Mouse (Mus musculus) kidney, embryonic 15.5 days (tissue): Measurements from ENCODE around the gene Arrb1. TPM values are rescaled to one million over a fixed set of nuclear protein-coding genes. Genes with fewer than 3 reads are reported as not detected.

ENCODE experiments used
- ATAC-seq: fragments of 200-750 bp; cut with Nextera tagmentation; replicated peaks from 2 replicates; pipeline ENCODE4 v1.8.0; 2017; ENCODE audit warnings: moderate TSS enrichment; ENCODE audit not compliant: low FRiP score
- H3K27ac ChIP-seq: fragments of 300-500 bp; sonication (generic); 2 replicates; pipeline ENCODE4 v1.5.1; 2015; ENCODE audit warnings: mild to moderate bottlenecking, inconsistent platforms
- H3K27me3 ChIP-seq: fragments of 300-500 bp; sonication (generic); 2 replicates; pipeline ENCODE4 v1.6.1; 2015; ENCODE audit warnings: inconsistent platforms
- H3K36me3 ChIP-seq: fragments of 300-500 bp; sonication (generic); 2 replicates; pipeline ENCODE4 v1.6.1; 2015; ENCODE audit warnings: inconsistent platforms
- H3K4me1 ChIP-seq: fragments of 300-500 bp; sonication (generic); 2 replicates; pipeline ENCODE4 v1.6.1; 2015; ENCODE audit warnings: inconsistent platforms
- H3K4me2 ChIP-seq: fragments of 300-500 bp; sonication (generic); 2 replicates; pipeline ENCODE4 v1.6.1; 2015; ENCODE audit warnings: moderate library complexity, mild to moderate bottlenecking, inconsistent platforms
- H3K4me3 ChIP-seq: fragments of 300-500 bp; sonication (generic); replicated peaks from 2 replicates; pipeline ENCODE4 v1.5.1; 2015; ENCODE audit warnings: mild to moderate bottlenecking, inconsistent platforms
- H3K9ac ChIP-seq: fragments of 300-500 bp; sonication (generic); 2 replicates; pipeline ENCODE4 v1.6.1; 2015; ENCODE audit warnings: mild to moderate bottlenecking, inconsistent platforms
- H3K9me3 ChIP-seq: fragments of 300-500 bp; sonication (generic); replicated peaks from 2 replicates; pipeline ENCODE4 v1.6.1; 2016; ENCODE audit warnings: inconsistent platforms
- WGBS: fragments of 180-500 bp; shearing (Covaris S2); methylation state at CpG from one replicate; pipeline ENCODE4 v1.1.7; 2015; ENCODE audit warnings: mixed read lengths; 5-methylcytosine and 5-hydroxymethylcytosine counted together
- polyA plus RNA-seq: library from polyadenylated mRNA; unstranded; fragments of >200 nt; fragmentation: Nextera tagmentation; extraction: Ambion mirVana; gene quantifications from 2 replicates; pipeline ENCODE4 v1.2.1, GENCODE M21; 2015

The Arrb1 gene
- polyA plus RNA-seq, 1 experiment from 2014 or later, result 11.7 TPM

- H3K9ac ChIP-seq, result no peak overlapping the region
- no peaks in the 10 kb centered on the region for H3K27me3 ChIP-seq
- H3K4me1 ChIP-seq, result peaks cover 62% of the 10 kb centered on the region
- no peaks in the 10 kb centered on the region for H3K36me3 ChIP-seq
- H3K27ac ChIP-seq, result peak overlapping the region; percentile 60
- WGBS, result 65% methylated on average over 2 of the region's 2 CpGs
- ATAC-seq, result no peak
- peak overlapping the region; percentile 19; the same call in 1 of the 2 replicates for H3K4me2 ChIP-seq
- no peak overlapping the region for H3K4me3 ChIP-seq
- no peaks in the 10 kb centered on the region for H3K9me3 ChIP-seq
Measured at GRCm38 (mm10) chr7:99540016-99540415, 4.8 kb downstream of the Arrb1 start.

GRCm38 (mm10) chr7:99541204-99541603 lies 5.9 kb downstream of the Arrb1 start:
- no peaks in the 10 kb centered on the region for H3K27me3 ChIP-seq
- no peak for ATAC-seq
- H3K4me3 ChIP-seq, result no peak overlapping the region
- no peak overlapping the region for H3K4me2 ChIP-seq
- peaks cover 67% of the 10 kb centered on the region for H3K4me1 ChIP-seq
- H3K9ac ChIP-seq, result no peak overlapping the region
- no peaks in the 10 kb centered on the region for H3K36me3 ChIP-seq
- H3K27ac ChIP-seq, result no peak overlapping the region
- 45% methylated on average over 5 of the region's 5 CpGs for WGBS
- H3K9me3 ChIP-seq, result no peaks in the 10 kb centered on the region

GRCm38 (mm10) chr7:99544272-99544671 lies 9.0 kb downstream of the Arrb1 start:
- H3K4me1 ChIP-seq, result peaks cover 55% of the 10 kb centered on the region
- H3K27ac ChIP-seq, result no peak overlapping the region
- ATAC-seq, result no peak
- no peaks in the 10 kb centered on the region for H3K9me3 ChIP-seq
- H3K4me2 ChIP-seq, result no peak overlapping the region
- H3K4me3 ChIP-seq, result no peak overlapping the region
- no peaks in the 10 kb centered on the region for H3K27me3 ChIP-seq
- H3K36me3 ChIP-seq, result no peaks in the 10 kb centered on the region
- WGBS, result 71% methylated on average over 6 of the region's 6 CpGs
- no peak overlapping the region for H3K9ac ChIP-seq

- H3K9ac ChIP-seq, result no peak overlapping the region
- ATAC-seq, result peak; percentile 76
- H3K4me3 ChIP-seq, result no peak overlapping the region
- H3K36me3 ChIP-seq, result no peaks in the 10 kb centered on the region
- no peak overlapping the region for H3K4me2 ChIP-seq
- WGBS, result 27% methylated on average over 10 of the region's 10 CpGs
- peaks cover 38% of the 10 kb centered on the region for H3K4me1 ChIP-seq
- peak overlapping the region; percentile 89 for H3K27ac ChIP-seq
- H3K9me3 ChIP-seq, result no peaks in the 10 kb centered on the region
- H3K27me3 ChIP-seq, result no peaks in the 10 kb centered on the region
Measured at GRCm38 (mm10) chr7:99545885-99546745, 10.8 kb downstream of the Arrb1 start.

GRCm38 (mm10) chr7:99547584-99548487 lies 12.6 kb downstream of the Arrb1 start:
- no peak overlapping the region for H3K9ac ChIP-seq
- H3K4me3 ChIP-seq, result no peak overlapping the region
- H3K4me2 ChIP-seq, result no peak overlapping the region
- no peaks in the 10 kb centered on the region for H3K9me3 ChIP-seq
- peak overlapping the region; percentile 70 for H3K27ac ChIP-seq
- no peaks in the 10 kb centered on the region for H3K27me3 ChIP-seq
- 29% methylated on average over 10 of the region's 11 CpGs for WGBS
- ATAC-seq, result peak; percentile 53; the same call in 1 of the 2 replicates
- no peaks in the 10 kb centered on the region for H3K36me3 ChIP-seq
- peaks cover 47% of the 10 kb centered on the region for H3K4me1 ChIP-seq

- no peak for ATAC-seq
- Histone ChIP-seq H3K27me3 (no peaks in the 10 kb centered on the region), H3K4me1 (peaks cover 62% of the 10 kb centered on the region), H3K27ac (no peak overlapping the region), H3K9me3 (no peaks in the 10 kb centered on the region), H3K9ac (no peak overlapping the region), H3K4me3 (no peak overlapping the region), H3K4me2 (no peak overlapping the region), H3K36me3 (no peaks in the 10 kb centered on the region)
- 83% methylated on average over 5 of the region's 5 CpGs for WGBS
Measured at GRCm38 (mm10) chr7:99549668-99550067, 14.4 kb downstream of the Arrb1 start.

GRCm38 (mm10) chr7:99551623-99552022 lies 16.4 kb downstream of the Arrb1 start:
- H3K4me1 ChIP-seq, result peaks cover 51% of the 10 kb centered on the region

GRCm38 (mm10) chr7:99553222-99553884 lies 18.1 kb downstream of the Arrb1 start:
- Histone ChIP-seq H3K4me3 (no peak overlapping the region), H3K27ac (peak overlapping the region; percentile 81), H3K27me3 (no peaks in the 10 kb centered on the region), H3K9me3 (no peaks in the 10 kb centered on the region), H3K4me2 (peak overlapping the region; percentile 22; the same call in 1 of the 2 replicates), H3K36me3 (no peaks in the 10 kb centered on the region), H3K9ac (no peak overlapping the region), H3K4me1 (peaks cover 38% of the 10 kb centered on the region)
- WGBS, result 40% methylated on average over 9 of the region's 9 CpGs
- 0 out of 2 replicates have a peak, but pooled peaks have one; percentile 41 for ATAC-seq

More at GRCm38 (mm10) chr7:99551623-99552022, 16.4 kb downstream of the Arrb1 start:
- Histone ChIP-seq H3K9ac (no peak overlapping the region), H3K36me3 (no peaks in the 10 kb centered on the region), H3K4me2 (no peak overlapping the region), H3K27ac (no peak overlapping the region), H3K27me3 (no peaks in the 10 kb centered on the region), H3K9me3 (no peaks in the 10 kb centered on the region), H3K4me3 (no peak overlapping the region)
- WGBS, result 95% methylated on average over 3 of the region's 3 CpGs
- ATAC-seq, result no peak

- H3K27me3 ChIP-seq, result no peaks in the 10 kb centered on the region
- no peaks in the 10 kb centered on the region for H3K36me3 ChIP-seq
- WGBS, result 17% methylated on average over 4 of the region's 4 CpGs
- H3K4me1 ChIP-seq, result peaks cover 37% of the 10 kb centered on the region
- H3K27ac ChIP-seq, result peak overlapping the region; percentile 81
- 0 out of 2 replicates have a peak, but pooled peaks have one; percentile 13 for ATAC-seq
- no peak overlapping the region for H3K4me3 ChIP-seq
- H3K4me2 ChIP-seq, result peak overlapping the region; percentile 22; the same call in 1 of the 2 replicates
- no peak overlapping the region for H3K9ac ChIP-seq
- no peaks in the 10 kb centered on the region for H3K9me3 ChIP-seq
Measured at GRCm38 (mm10) chr7:99553885-99554269, 18.6 kb downstream of the Arrb1 start.

- H3K9ac ChIP-seq, result no peak overlapping the region
- no peaks in the 10 kb centered on the region for H3K36me3 ChIP-seq
- H3K27me3 ChIP-seq, result no peaks in the 10 kb centered on the region
- H3K4me3 ChIP-seq, result no peak overlapping the region
- no peak overlapping the region for H3K27ac ChIP-seq
- H3K4me1 ChIP-seq, result peaks cover 46% of the 10 kb centered on the region
- WGBS, result 39% methylated on average over 6 of the region's 6 CpGs
- no peaks in the 10 kb centered on the region for H3K9me3 ChIP-seq
- H3K4me2 ChIP-seq, result no peak overlapping the region
- ATAC-seq, result no peak
Measured at GRCm38 (mm10) chr7:99555862-99556261, 20.6 kb downstream of the Arrb1 start.

- H3K4me3 ChIP-seq, result no peak overlapping the region
- no peak overlapping the region for H3K4me2 ChIP-seq
- H3K27me3 ChIP-seq, result no peaks in the 10 kb centered on the region
- peaks cover 49% of the 10 kb centered on the region for H3K4me1 ChIP-seq
- no peak for ATAC-seq
- H3K9me3 ChIP-seq, result no peaks in the 10 kb centered on the region
- no peaks in the 10 kb centered on the region for H3K36me3 ChIP-seq
- WGBS, result 30% methylated on average over 11 of the region's 11 CpGs
- no peak overlapping the region for H3K27ac ChIP-seq
- H3K9ac ChIP-seq, result no peak overlapping the region
Measured at GRCm38 (mm10) chr7:99559091-99559490, 23.8 kb downstream of the Arrb1 start.
